Mouse (Mus musculus) midbrain, embryonic 15.5 days (tissue): ENCODE measurements around the gene Loxl1. TPM values are rescaled to one million over a fixed set of nuclear protein-coding genes. Genes with fewer than 3 reads are reported as not detected.
A peak's percentile ranks its signal among the peaks of the same experiment; 100 is the strongest.

Experiments used
- ATAC-seq: fragments of 200-750 bp; cut with Nextera tagmentation; replicated peaks from 2 replicates; pipeline ENCODE4 v1.8.0; 2017; ENCODE audit warnings: moderate TSS enrichment
- H3K27ac ChIP-seq: fragments of 300-500 bp; sonication (generic); 2 replicates; pipeline ENCODE4 v1.5.1; 2015; ENCODE audit warnings: mild to moderate bottlenecking, inconsistent platforms
- H3K27me3 ChIP-seq: fragments of 300-500 bp; sonication (generic); replicated peaks from 2 replicates; pipeline ENCODE4 v1.6.1; 2015; ENCODE audit warnings: inconsistent platforms
- H3K36me3 ChIP-seq: fragments of 300-500 bp; sonication (generic); replicated peaks from 2 replicates; pipeline ENCODE4 v1.6.1; 2015; ENCODE audit warnings: inconsistent platforms
- H3K4me1 ChIP-seq: fragments of 300-500 bp; sonication (generic); 2 replicates; pipeline ENCODE4 v1.6.1; 2015; ENCODE audit warnings: inconsistent platforms
- H3K4me2 ChIP-seq: fragments of 300-500 bp; sonication (generic); 2 replicates; pipeline ENCODE4 v1.6.1; 2015; ENCODE audit warnings: inconsistent platforms, mild to moderate bottlenecking, moderate library complexity
- H3K4me3 ChIP-seq: fragments of 300-500 bp; sonication (generic); 2 replicates; pipeline ENCODE4 v1.5.1; 2015; ENCODE audit warnings: mild to moderate bottlenecking, inconsistent platforms
- H3K9ac ChIP-seq: fragments of 300-500 bp; sonication (generic); 2 replicates; pipeline ENCODE4 v1.6.1; 2015; ENCODE audit warnings: mild to moderate bottlenecking, inconsistent platforms
- H3K9me3 ChIP-seq: fragments of 300-500 bp; sonication (generic); 2 replicates; pipeline ENCODE4 v1.6.1; 2016; ENCODE audit warnings: inconsistent platforms
- WGBS: fragments of 180-500 bp; shearing (Covaris S2); methylation state at CpG from one replicate; pipeline ENCODE4 v1.1.7; 2015; ENCODE audit warnings: mixed read lengths; 5-methylcytosine and 5-hydroxymethylcytosine counted together
- polyA plus RNA-seq: library from polyadenylated mRNA; unstranded; fragments of >200 nt; fragmentation: Nextera tagmentation; extraction: Ambion mirVana; gene quantifications from 2 replicates; pipeline ENCODE4 v1.2.1, GENCODE M21; 2015

Gene Loxl1
- polyA plus RNA-seq, 1 experiment from 2014 or later: 6.0 TPM

- WGBS: 25% methylated on average over 5 of the region's 5 CpGs
- no peak overlapping the region for H3K9ac ChIP-seq
- H3K4me1 ChIP-seq: peaks cover 14% of the 10 kb centered on the region
- peak; percentile 84 for ATAC-seq
- H3K36me3 ChIP-seq: no peaks in the 10 kb centered on the region
- no peak overlapping the region for H3K27ac ChIP-seq
- H3K4me2 ChIP-seq: no peak overlapping the region
- no peaks in the 10 kb centered on the region for H3K27me3 ChIP-seq
- no peak overlapping the region for H3K4me3 ChIP-seq
- H3K9me3 ChIP-seq: no peaks in the 10 kb centered on the region
Measured at GRCm38 (mm10) chr9:58330293-58330692, 17.3 kb upstream of the Loxl1 start.

- ATAC-seq: no peak
- no peak overlapping the region for H3K4me3 ChIP-seq
- no peak overlapping the region for H3K9ac ChIP-seq
- H3K36me3 ChIP-seq: no peaks in the 10 kb centered on the region
- peaks cover 14% of the 10 kb centered on the region for H3K4me1 ChIP-seq
- no peak overlapping the region for H3K4me2 ChIP-seq
- 36% methylated on average over 1 of the region's 1 CpGs for whole genome bisulfite sequencing
- H3K9me3 ChIP-seq: no peaks in the 10 kb centered on the region
- no peaks in the 10 kb centered on the region for H3K27me3 ChIP-seq
- H3K27ac ChIP-seq: 0 out of 2 replicates have a peak overlapping the region, but pooled peaks have one; percentile 25
Measured at GRCm38 (mm10) chr9:58327382-58327781, 14.4 kb upstream of the Loxl1 start.

- Histone ChIP-seq H3K36me3 (no peaks in the 10 kb centered on the region), H3K27ac (no peak overlapping the region), H3K4me1 (peaks cover 14% of the 10 kb centered on the region), H3K27me3 (no peaks in the 10 kb centered on the region), H3K9ac (no peak overlapping the region), H3K9me3 (no peaks in the 10 kb centered on the region), H3K4me2 (no peak overlapping the region), H3K4me3 (no peak overlapping the region)
- ATAC-seq: no peak
- WGBS: 25% methylated on average over 4 of the region's 4 CpGs
Measured at GRCm38 (mm10) chr9:58326477-58327180, 13.6 kb upstream of the Loxl1 start.

GRCm38 (mm10) chr9:58321681-58322080 lies 8.7 kb upstream of the Loxl1 start:
- no peak overlapping the region for H3K4me2 ChIP-seq
- peaks cover 5% of the 10 kb centered on the region for H3K4me1 ChIP-seq
- H3K36me3 ChIP-seq: no peaks in the 10 kb centered on the region
- 95% methylated on average over 3 of the region's 3 CpGs for WGBS
- no peaks in the 10 kb centered on the region for H3K9me3 ChIP-seq
- H3K27ac ChIP-seq: no peak overlapping the region
- H3K4me3 ChIP-seq: no peak overlapping the region
- no peak for ATAC-seq
- H3K9ac ChIP-seq: no peak overlapping the region
- H3K27me3 ChIP-seq: no peaks in the 10 kb centered on the region

GRCm38 (mm10) chr9:58318317-58318716 lies 5.3 kb upstream of the Loxl1 start:
- no peak for ATAC-seq

GRCm38 (mm10) chr9:58317381-58317780 lies 4.4 kb upstream of the Loxl1 start:
- Histone ChIP-seq H3K9me3 (no peaks in the 10 kb centered on the region), H3K9ac (no peak overlapping the region), H3K4me2 (no peak overlapping the region), H3K27me3 (peaks cover 12% of the 10 kb centered on the region), H3K4me3 (no peak overlapping the region), H3K27ac (no peak overlapping the region), H3K36me3 (no peaks in the 10 kb centered on the region), H3K4me1 (peaks cover 13% of the 10 kb centered on the region)
- 66% methylated on average over 3 of the region's 3 CpGs for WGBS
- no peak for ATAC-seq

More at GRCm38 (mm10) chr9:58318317-58318716, 5.3 kb upstream of the Loxl1 start:
- H3K4me1 ChIP-seq: peaks cover 4% of the 10 kb centered on the region; the same call in 1 of the 2 replicates
- 77% methylated on average over 3 of the region's 3 CpGs for WGBS
- H3K4me2 ChIP-seq: no peak overlapping the region
- no peak overlapping the region for H3K27ac ChIP-seq
- 0 out of 2 replicates have a peak, but pooled peaks cover 3% of the 10 kb centered on the region for H3K27me3 ChIP-seq
- no peak overlapping the region for H3K9ac ChIP-seq
- H3K36me3 ChIP-seq: no peaks in the 10 kb centered on the region
- H3K9me3 ChIP-seq: no peaks in the 10 kb centered on the region
- H3K4me3 ChIP-seq: no peak overlapping the region

- H3K4me1 ChIP-seq: peaks cover 17% of the 10 kb centered on the region
- H3K9ac ChIP-seq: no peak overlapping the region
- no peaks in the 10 kb centered on the region for H3K36me3 ChIP-seq
- WGBS: 67% methylated on average over 7 of the region's 7 CpGs
- no peak for ATAC-seq
- H3K9me3 ChIP-seq: no peaks in the 10 kb centered on the region
- H3K27me3 ChIP-seq: peaks cover 17% of the 10 kb centered on the region
- H3K4me3 ChIP-seq: no peak overlapping the region
- H3K27ac ChIP-seq: no peak overlapping the region
- no peak overlapping the region for H3K4me2 ChIP-seq
Measured at GRCm38 (mm10) chr9:58316784-58317183, 3.8 kb upstream of the Loxl1 start.

GRCm38 (mm10) chr9:58315850-58316249 lies 2.9 kb upstream of the Loxl1 start:
- Histone ChIP-seq H3K27ac (no peak overlapping the region), H3K27me3 (peaks cover 24% of the 10 kb centered on the region), H3K4me3 (no peak overlapping the region), H3K4me2 (no peak overlapping the region), H3K9me3 (no peaks in the 10 kb centered on the region), H3K9ac (no peak overlapping the region), H3K4me1 (peaks cover 17% of the 10 kb centered on the region), H3K36me3 (no peaks in the 10 kb centered on the region)
- ATAC-seq: no peak
- WGBS: 100% methylated on average over 2 of the region's 2 CpGs

- ATAC-seq: no peak
- Histone ChIP-seq H3K9ac (no peak overlapping the region), H3K9me3 (no peaks in the 10 kb centered on the region)
Measured at GRCm38 (mm10) chr9:58314682-58315360, 1.8 kb upstream of the Loxl1 start.

GRCm38 (mm10) chr9:58312196-58312943 lies 616 bp downstream of the Loxl1 start:
- Histone ChIP-seq H3K9me3 (no peaks in the 10 kb centered on the region), H3K4me1 (peaks cover 23% of the 10 kb centered on the region), H3K4me3 (peak overlapping the region; percentile 38), H3K4me2 (peak overlapping the region; percentile 55), H3K27ac (0 out of 2 replicates have a peak overlapping the region, but pooled peaks have one; percentile 6), H3K27me3 (peaks cover 28% of the 10 kb centered on the region), H3K9ac (0 out of 2 replicates have a peak overlapping the region, but pooled peaks have one; percentile 2), H3K36me3 (no peaks in the 10 kb centered on the region)
- WGBS: under 1% methylated on average over 72 of the region's 72 CpGs
- peak; percentile 43 for ATAC-seq

More at GRCm38 (mm10) chr9:58314682-58315360, 1.8 kb upstream of the Loxl1 start:
- H3K27ac ChIP-seq: 0 out of 2 replicates have a peak overlapping the region, but pooled peaks have one; percentile 20
- H3K27me3 ChIP-seq: peaks cover 28% of the 10 kb centered on the region
- no peak overlapping the region for H3K4me2 ChIP-seq
- no peaks in the 10 kb centered on the region for H3K36me3 ChIP-seq
- 36% methylated on average over 5 of the region's 5 CpGs for WGBS
- no peak overlapping the region for H3K4me3 ChIP-seq
- H3K4me1 ChIP-seq: peaks cover 17% of the 10 kb centered on the region

GRCm38 (mm10) chr9:58311191-58311910 lies 1.6 kb downstream of the Loxl1 start:
- H3K4me1 ChIP-seq: peaks cover 23% of the 10 kb centered on the region
- ATAC-seq: no peak
- 57% methylated on average over 33 of the region's 33 CpGs for WGBS

More at GRCm38 (mm10) chr9:58311191-58311910, 1.6 kb downstream of the Loxl1 start:
- H3K4me3 ChIP-seq: peak overlapping the region; percentile 38; the same call in 1 of the 2 replicates
- no peak overlapping the region for H3K27ac ChIP-seq
- no peak overlapping the region for H3K9ac ChIP-seq
- no peaks in the 10 kb centered on the region for H3K9me3 ChIP-seq
- H3K27me3 ChIP-seq: peaks cover 28% of the 10 kb centered on the region
- H3K36me3 ChIP-seq: no peaks in the 10 kb centered on the region
- H3K4me2 ChIP-seq: peak overlapping the region; percentile 55; the same call in 1 of the 2 replicates
